Mouse (Mus musculus): ENCODE measurements around the gene Ctnnbl1. TPM values are rescaled to one million over a fixed set of nuclear protein-coding genes. Genes with fewer than 3 reads are reported as not detected.

The Ctnnbl1 gene
- polyA plus RNA-seq, 1 experiment from 2014 or later = 53.0 TPM

- Histone ChIP-seq H3K36me3 (ENCODE audit: control insufficient read depth, insufficient read depth, low read length) (no peaks in the 10 kb centered on the region; the same call in 1 of the 2 replicates), H3K4me1 (ENCODE audit: control insufficient read depth, insufficient read depth, low read depth, low read length) (peaks cover 7% of the 10 kb centered on the region), H3K27me3 (replicated peaks; ENCODE audit: control insufficient read depth, insufficient read depth, low read length) (no peaks in the 10 kb centered on the region), H3K4me3 (ENCODE audit: low read length) (no peak overlapping the region), H3K27ac (ENCODE audit: low read depth, low read length) (no peak overlapping the region), H3K9me3 (ENCODE audit: control insufficient read depth, low read length) (no peaks in the 10 kb centered on the region), H3K4me2 (ENCODE audit: low read length) (no peak overlapping the region), H3K9ac (ENCODE audit: low read depth, low read length) (no peak overlapping the region)
- ATAC-seq = 0 out of 2 replicates have a peak, but pooled peaks have one; percentile 35
These were observed 103.5 kb downstream of the Ctnnbl1 start for GRCm38 (mm10) chr2:157840641-157841078.

DNA sequence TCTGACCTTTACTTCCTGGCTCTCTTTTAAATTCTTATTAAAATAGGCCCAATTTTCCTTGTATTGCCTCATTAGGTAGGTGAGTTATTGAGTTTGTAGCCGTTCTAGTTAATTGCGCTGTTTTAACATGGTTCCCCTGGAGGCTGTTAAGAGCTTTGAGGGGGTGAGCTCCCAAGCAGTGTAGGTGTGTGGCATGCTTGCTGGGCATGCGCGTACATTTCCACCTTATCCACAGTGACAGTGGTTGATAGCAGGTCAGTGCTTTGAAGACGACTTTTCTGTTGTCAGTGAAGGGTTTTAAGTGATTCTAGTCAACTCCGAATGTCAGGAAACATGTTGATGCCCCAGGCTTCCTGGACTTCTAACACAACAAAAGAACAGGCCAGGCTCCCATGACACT lies 103.9 kb downstream of the Ctnnbl1 start:
- no peak overlapping the region for H3K4me2 ChIP-seq (ENCODE audit: low read length)
- H3K27me3 ChIP-seq (replicated peaks; ENCODE audit: control insufficient read depth, insufficient read depth, low read length) = no peaks in the 10 kb centered on the region
- H3K36me3 ChIP-seq (ENCODE audit: control insufficient read depth, insufficient read depth, low read length) = no peaks in the 10 kb centered on the region; the same call in 1 of the 2 replicates
- H3K9ac ChIP-seq (ENCODE audit: low read depth, low read length) = no peak overlapping the region
- ATAC-seq = no peak; the same call in 1 of the 2 replicates
- peaks cover 7% of the 10 kb centered on the region for H3K4me1 ChIP-seq (ENCODE audit: control insufficient read depth, insufficient read depth, low read depth, low read length)
- H3K9me3 ChIP-seq (ENCODE audit: control insufficient read depth, low read length) = no peaks in the 10 kb centered on the region
- H3K4me3 ChIP-seq (ENCODE audit: low read length) = no peak overlapping the region
- peak overlapping the region; percentile 51 for H3K27ac ChIP-seq (ENCODE audit: low read depth, low read length)
- 51% methylated on average over 6 of the region's 6 CpGs for WGBS

- Histone ChIP-seq H3K4me2 (ENCODE audit: low read length) (no peak overlapping the region), H3K9ac (ENCODE audit: low read depth, low read length) (no peak overlapping the region), H3K27me3 (replicated peaks; ENCODE audit: control insufficient read depth, insufficient read depth, low read length) (no peaks in the 10 kb centered on the region), H3K4me3 (ENCODE audit: low read length) (no peak overlapping the region), H3K36me3 (ENCODE audit: control insufficient read depth, insufficient read depth, low read length) (no peaks in the 10 kb centered on the region), H3K27ac (ENCODE audit: low read depth, low read length) (no peak overlapping the region), H3K4me1 (ENCODE audit: control insufficient read depth, insufficient read depth, low read depth, low read length) (peaks cover 5% of the 10 kb centered on the region; the same call in 1 of the 2 replicates), H3K9me3 (ENCODE audit: control insufficient read depth, low read length) (no peaks in the 10 kb centered on the region)
- ATAC-seq = no peak; the same call in 1 of the 2 replicates
- WGBS = 64% methylated on average over 2 of the region's 2 CpGs
These were observed 107.5 kb downstream of the Ctnnbl1 start for GRCm38 (mm10) chr2:157844746-157845145.

GRCm38 (mm10) chr2:157845831-157846230 lies 108.6 kb downstream of the Ctnnbl1 start:
- WGBS = 84% methylated on average over 5 of the region's 5 CpGs
- no peaks in the 10 kb centered on the region for H3K36me3 ChIP-seq (ENCODE audit: control insufficient read depth, insufficient read depth, low read length)
- no peak overlapping the region for H3K4me2 ChIP-seq (ENCODE audit: low read length)
- H3K9ac ChIP-seq (ENCODE audit: low read depth, low read length) = no peak overlapping the region
- H3K4me3 ChIP-seq (ENCODE audit: low read length) = no peak overlapping the region
- peaks cover 5% of the 10 kb centered on the region; the same call in 1 of the 2 replicates for H3K4me1 ChIP-seq (ENCODE audit: control insufficient read depth, insufficient read depth, low read depth, low read length)
- no peaks in the 10 kb centered on the region for H3K9me3 ChIP-seq (ENCODE audit: control insufficient read depth, low read length)
- no peaks in the 10 kb centered on the region for H3K27me3 ChIP-seq (replicated peaks; ENCODE audit: control insufficient read depth, insufficient read depth, low read length)
- no peak overlapping the region for H3K27ac ChIP-seq (ENCODE audit: low read depth, low read length)
- ATAC-seq = no peak

GRCm38 (mm10) chr2:157853135-157853534 lies 115.9 kb downstream of the Ctnnbl1 start:
- WGBS = 79% methylated on average over 3 of the region's 3 CpGs
- no peaks in the 10 kb centered on the region; the same call in none of the 2 replicates for H3K4me1 ChIP-seq (ENCODE audit: control insufficient read depth, insufficient read depth, low read depth, low read length)
- H3K9ac ChIP-seq (ENCODE audit: low read depth, low read length) = no peak overlapping the region
- H3K36me3 ChIP-seq (ENCODE audit: control insufficient read depth, insufficient read depth, low read length) = no peaks in the 10 kb centered on the region
- ATAC-seq = no peak
- no peak overlapping the region for H3K4me3 ChIP-seq (ENCODE audit: low read length)
- no peaks in the 10 kb centered on the region for H3K9me3 ChIP-seq (ENCODE audit: control insufficient read depth, low read length)
- no peak overlapping the region for H3K27ac ChIP-seq (ENCODE audit: low read depth, low read length)
- H3K4me2 ChIP-seq (ENCODE audit: low read length) = no peak overlapping the region
- H3K27me3 ChIP-seq (replicated peaks; ENCODE audit: control insufficient read depth, insufficient read depth, low read length) = no peaks in the 10 kb centered on the region

- Histone ChIP-seq H3K4me2 (ENCODE audit: low read length) (no peak overlapping the region), H3K4me3 (ENCODE audit: low read length) (no peak overlapping the region)
- 89% methylated on average over 6 of the region's 6 CpGs for WGBS
These were observed 118.6 kb downstream of the Ctnnbl1 start for GRCm38 (mm10) chr2:157855814-157856213.

GRCm38 (mm10) chr2:157857496-157857895 lies 120.3 kb downstream of the Ctnnbl1 start:
- Histone ChIP-seq H3K9ac (ENCODE audit: low read depth, low read length) (no peak overlapping the region), H3K4me3 (ENCODE audit: low read length) (no peak overlapping the region)
- ATAC-seq = no peak

More at GRCm38 (mm10) chr2:157855814-157856213, 118.6 kb downstream of the Ctnnbl1 start:
- Histone ChIP-seq H3K27me3 (replicated peaks; ENCODE audit: control insufficient read depth, insufficient read depth, low read length) (no peaks in the 10 kb centered on the region), H3K9ac (ENCODE audit: low read depth, low read length) (no peak overlapping the region), H3K36me3 (ENCODE audit: control insufficient read depth, insufficient read depth, low read length) (no peaks in the 10 kb centered on the region), H3K9me3 (ENCODE audit: control insufficient read depth, low read length) (no peaks in the 10 kb centered on the region), H3K4me1 (ENCODE audit: control insufficient read depth, insufficient read depth, low read depth, low read length) (peaks cover 8% of the 10 kb centered on the region), H3K27ac (ENCODE audit: low read depth, low read length) (no peak overlapping the region)
- no peak for ATAC-seq

DNA sequence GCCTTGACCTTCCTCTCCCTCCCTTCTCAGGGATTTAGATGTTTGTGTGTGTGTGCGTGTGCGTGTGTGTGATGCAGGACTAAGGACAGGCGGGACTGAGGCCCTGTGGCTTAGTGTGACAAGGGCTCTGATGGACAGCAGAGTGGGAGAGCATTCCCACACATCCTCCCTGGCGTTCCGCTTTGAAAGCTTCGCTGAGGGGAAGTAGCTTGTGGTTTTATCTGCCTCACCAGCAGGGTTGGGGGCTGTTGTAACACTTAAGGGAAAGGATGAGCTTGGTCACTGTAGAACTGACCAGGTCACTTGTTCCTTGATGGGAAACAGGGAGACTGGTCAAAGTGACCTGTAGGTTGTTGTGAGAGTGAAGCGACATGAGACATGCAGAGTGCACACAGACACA lies 121.1 kb downstream of the Ctnnbl1 start:
- ATAC-seq = no peak
- Histone ChIP-seq H3K4me3 (ENCODE audit: low read length) (no peak overlapping the region), H3K4me2 (ENCODE audit: low read length) (no peak overlapping the region), H3K9me3 (ENCODE audit: control insufficient read depth, low read length) (no peaks in the 10 kb centered on the region), H3K4me1 (ENCODE audit: control insufficient read depth, insufficient read depth, low read depth, low read length) (peaks cover 8% of the 10 kb centered on the region), H3K36me3 (ENCODE audit: control insufficient read depth, insufficient read depth, low read length) (no peaks in the 10 kb centered on the region), H3K9ac (ENCODE audit: low read depth, low read length) (no peak overlapping the region), H3K27me3 (replicated peaks; ENCODE audit: control insufficient read depth, insufficient read depth, low read length) (no peaks in the 10 kb centered on the region), H3K27ac (ENCODE audit: low read depth, low read length) (no peak overlapping the region)
- WGBS = 85% methylated on average over 7 of the region's 7 CpGs

More at GRCm38 (mm10) chr2:157857496-157857895, 120.3 kb downstream of the Ctnnbl1 start:
- no peaks in the 10 kb centered on the region for H3K27me3 ChIP-seq (replicated peaks; ENCODE audit: control insufficient read depth, insufficient read depth, low read length)
- no peak overlapping the region for H3K27ac ChIP-seq (ENCODE audit: low read depth, low read length)
- H3K36me3 ChIP-seq (ENCODE audit: control insufficient read depth, insufficient read depth, low read length) = no peaks in the 10 kb centered on the region
- H3K4me1 ChIP-seq (ENCODE audit: control insufficient read depth, insufficient read depth, low read depth, low read length) = peaks cover 8% of the 10 kb centered on the region
- H3K4me2 ChIP-seq (ENCODE audit: low read length) = no peak overlapping the region
- 60% methylated on average over 3 of the region's 3 CpGs for WGBS
- no peaks in the 10 kb centered on the region for H3K9me3 ChIP-seq (ENCODE audit: control insufficient read depth, low read length)

GRCm38 (mm10) chr2:157859046-157859701 lies 122.0 kb downstream of the Ctnnbl1 start:
- Histone ChIP-seq H3K4me3 (ENCODE audit: low read length) (no peak overlapping the region), H3K9ac (ENCODE audit: low read depth, low read length) (no peak overlapping the region), H3K36me3 (ENCODE audit: control insufficient read depth, insufficient read depth, low read length) (no peaks in the 10 kb centered on the region), H3K27me3 (replicated peaks; ENCODE audit: control insufficient read depth, insufficient read depth, low read length) (no peaks in the 10 kb centered on the region), H3K9me3 (ENCODE audit: control insufficient read depth, low read length) (no peaks in the 10 kb centered on the region), H3K27ac (ENCODE audit: low read depth, low read length) (no peak overlapping the region), H3K4me2 (ENCODE audit: low read length) (no peak overlapping the region), H3K4me1 (ENCODE audit: control insufficient read depth, insufficient read depth, low read depth, low read length) (peaks cover 8% of the 10 kb centered on the region)
- peak; percentile 66 for ATAC-seq
- 59% methylated on average over 8 of the region's 8 CpGs for WGBS

Measured in hindbrain, embryonic 16.5 days (tissue).